Mouse (Mus musculus): ENCODE results near the gene Sec11a.
"Not testable (repeated sequence)": the region's sequence is repeated elsewhere in the genome, so short reads cannot be mapped to it uniquely, and the experiment has no call there.

Gene Sec11a

GRCm38 (mm10) chr7:80947445-80948350 lies at the start of gene Sec11a:
TSS of gene Sec11a (minus strand) at chr7:80947780.
- peak; percentile 95 to 97 for DNase-seq

- no peak for DNase-seq
Measured at GRCm38 (mm10) chr7:80995266-80996146, 47.9 kb upstream of the Sec11a start.

GRCm38 (mm10) chr7:80994663-80995005 lies 47.1 kb upstream of the Sec11a start:
- DNase-seq, result no peak

GRCm38 (mm10) chr7:80993834-80994662 lies 46.5 kb upstream of the Sec11a start:
- DNase-seq, result peak in 1 of 2 experiments; percentile 52

GRCm38 (mm10) chr7:80992980-80993833 lies 45.6 kb upstream of the Sec11a start, which contains the start of gene Zfp592:
TSS of gene Zfp592 (plus strand) at chr7:80993681.
- peak; percentile 92 to 97 for DNase-seq

- peak; percentile 49 to 79 for DNase-seq
Measured at GRCm38 (mm10) chr7:80992631-80992979, 45.0 kb upstream of the Sec11a start.

GRCm38 (mm10) chr7:80992063-80992462 lies 44.5 kb upstream of the Sec11a start:
- no peak for DNase-seq

GRCm38 (mm10) chr7:80991589-80991988 lies 44.0 kb upstream of the Sec11a start:
- DNase-seq, result no peak

GRCm38 (mm10) chr7:80990276-80990675 lies 42.7 kb upstream of the Sec11a start:
- DNase-seq, result peak; percentile 62 to 76

GRCm38 (mm10) chr7:80987805-80988625 lies 40.4 kb upstream of the Sec11a start:
- no peak for DNase-seq

- DNase-seq, result no peak
Measured at GRCm38 (mm10) chr7:80986458-80987187, 39.0 kb upstream of the Sec11a start.

- DNase-seq, result no peak
Measured at GRCm38 (mm10) chr7:80980566-80980965, 33.0 kb upstream of the Sec11a start.

- DNase-seq, result not testable (repeated sequence)
Measured at GRCm38 (mm10) chr7:80973638-80974015, 26.0 kb upstream of the Sec11a start.

GRCm38 (mm10) chr7:80972920-80973637 lies 25.5 kb upstream of the Sec11a start:
- not testable (repeated sequence) for DNase-seq

GRCm38 (mm10) chr7:80972082-80972481 lies 24.5 kb upstream of the Sec11a start:
- DNase-seq, result no peak

- no peak for DNase-seq
Measured at GRCm38 (mm10) chr7:80971419-80971818, 23.8 kb upstream of the Sec11a start.

GRCm38 (mm10) chr7:80970913-80971312 lies 23.3 kb upstream of the Sec11a start:
- DNase-seq, result peak; percentile 82 to 91

GRCm38 (mm10) chr7:80962799-80963198 lies 15.2 kb upstream of the Sec11a start:
- DNase-seq, result no peak

- no peak for DNase-seq
Measured at GRCm38 (mm10) chr7:80959003-80959402, 11.4 kb upstream of the Sec11a start.
